Mouse (Mus musculus) 3T3-L1 (cell line): ENCODE measurements around the gene Castor1.
A peak's percentile ranks its signal among the peaks of the same experiment; 100 is the strongest.

Experiments
- DNase-seq: peaks from one replicate; pipeline ENCODE4 v3.0.0-alpha.2; 2015; ENCODE audit warnings: low read depth, low spot score

The Castor1 gene

GRCm38 (mm10) chr11:4206563-4206962, 11.5 kb upstream of the Castor1 start:
- DNase-seq: no peak

- no peak for DNase-seq
These were observed 10.4 kb upstream of the Castor1 start for GRCm38 (mm10) chr11:4207655-4208054.

- peak; percentile 60 for DNase-seq
These were observed 8.5 kb upstream of the Castor1 start for GRCm38 (mm10) chr11:4209556-4209955.

GRCm38 (mm10) chr11:4210786-4211185, 7.2 kb upstream of the Castor1 start:
- DNase-seq: peak; percentile 51

GRCm38 (mm10) chr11:4213107-4213506, 4.9 kb upstream of the Castor1 start:
- no peak for DNase-seq

GRCm38 (mm10) chr11:4214572-4214971, 3.5 kb upstream of the Castor1 start:
- DNase-seq: no peak

GRCm38 (mm10) chr11:4215061-4215460, 3.0 kb upstream of the Castor1 start:
- no peak for DNase-seq

- DNase-seq: no peak
These were observed 1.6 kb upstream of the Castor1 start for GRCm38 (mm10) chr11:4216248-4217000.

- no peak for DNase-seq
These were observed 612 bp downstream of the Castor1 start for GRCm38 (mm10) chr11:4218637-4219036.

- peak; percentile 90 for DNase-seq
These were observed 1.3 kb downstream of the Castor1 start for GRCm38 (mm10) chr11:4219317-4219751.

- no peak for DNase-seq
These were observed 1.9 kb downstream of the Castor1 start for GRCm38 (mm10) chr11:4219908-4220307.

- peak; percentile 80 for DNase-seq
These were observed 2.7 kb downstream of the Castor1 start for GRCm38 (mm10) chr11:4220443-4221400.

- DNase-seq: no peak
These were observed 4.3 kb downstream of the Castor1 start for GRCm38 (mm10) chr11:4222046-4222950.

- DNase-seq: no peak
These were observed 5.6 kb downstream of the Castor1 start for GRCm38 (mm10) chr11:4223393-4224188.

GRCm38 (mm10) chr11:4224223-4224622, 6.2 kb downstream of the Castor1 start:
- DNase-seq: no peak

- no peak for DNase-seq
These were observed 8.7 kb downstream of the Castor1 start for GRCm38 (mm10) chr11:4226569-4227325.

- no peak for DNase-seq
These were observed 10.4 kb downstream of the Castor1 start for GRCm38 (mm10) chr11:4228463-4228862.

GRCm38 (mm10) chr11:4229841-4230240, 11.8 kb downstream of the Castor1 start:
- DNase-seq: no peak

GRCm38 (mm10) chr11:4231435-4231834, 13.4 kb downstream of the Castor1 start:
- no peak for DNase-seq

- DNase-seq: no peak
These were observed 14.6 kb downstream of the Castor1 start for GRCm38 (mm10) chr11:4232644-4233043.
